9 mouse cellular contexts compared by ENCODE assay signal in the genomic region with DNA sequence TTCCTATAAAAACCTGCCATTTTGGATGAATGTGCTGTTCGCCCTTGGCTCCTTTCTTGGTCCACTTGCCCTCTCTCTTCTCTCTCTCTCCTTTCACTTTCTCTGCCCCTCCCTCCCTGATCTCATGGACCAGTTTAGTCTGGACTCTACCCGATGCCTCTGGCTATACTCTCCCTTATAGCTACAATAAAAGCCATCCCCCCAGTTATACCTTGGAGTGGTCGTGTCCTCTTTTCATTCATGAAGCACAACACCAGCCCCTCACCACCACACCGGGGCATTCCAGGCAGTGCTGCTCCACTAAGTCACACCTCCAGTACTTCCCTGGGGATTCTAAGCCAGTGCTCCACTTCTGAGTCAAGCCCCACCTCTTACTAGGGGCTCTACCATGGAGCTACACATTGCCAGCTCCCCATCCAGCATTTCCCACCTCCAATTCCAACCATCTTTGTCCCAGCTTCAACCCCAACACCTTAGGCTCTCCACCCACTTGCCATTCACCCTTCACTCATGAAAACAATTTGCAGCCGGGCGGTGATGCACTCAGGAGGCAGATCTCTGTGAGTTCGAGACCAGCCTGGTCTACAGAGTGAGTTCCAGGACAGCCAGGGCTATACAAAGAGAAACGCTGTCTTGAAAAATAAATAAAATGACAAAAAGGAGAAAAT. TPM values are rescaled to one million over a fixed set of nuclear protein-coding genes. Genes with fewer than 3 reads are reported as not detected.
A peak's percentile ranks its signal among the peaks of the same experiment; 100 is the strongest.
DNase-seq lines count a peak whose midpoint lies in the region; ATAC-seq and TF ChIP-seq lines count a peak whose summit lies in the region.
"Had no signal": no experiment of that assay in that cellular context is flagged by ENCODE, and none has a peak within 500 bp of the region (broad histone marks: within the 10 kb centered on the region; RNA-seq: fewer than 3 reads in every experiment).

No protein-coding gene starts in this region.

- H3K4me3 ChIP-seq in layer of hippocampus, adult 2 months: no peak overlapping the region; the same call in 1 of the 2 replicates
- H3K4me3 ChIP-seq in embryonic facial prominence, embryonic 15.5 days (replicated peaks): no peak overlapping the region
- no peak overlapping the region for H3K4me3 ChIP-seq in intestine, postnatal 0 days (ENCODE audit: low read depth, low read length)
- no peak overlapping the region; the same call in 1 of the 2 replicates for H3K4me3 ChIP-seq in neural tube, embryonic 13.5 days

- no peaks in the 10 kb centered on the region for H3K27me3 ChIP-seq in embryonic facial prominence, embryonic 15.5 days
- no peaks in the 10 kb centered on the region for H3K27me3 ChIP-seq in intestine, postnatal 0 days (replicated peaks; ENCODE audit: control insufficient read depth, insufficient read depth, low read length)
- H3K27me3 ChIP-seq in neural tube, embryonic 13.5 days: no peaks in the 10 kb centered on the region; the same call in 1 of the 2 replicates

- DNase-seq in layer of hippocampus, adult 2 months (ENCODE audit: low spot score in 2 of 2): no peak
- DNase-seq in layer of hippocampus, adult 9-11 months: no peak
- DNase-seq in adrenal gland, postnatal 14 days: no peak
- no peak for DNase-seq in adrenal gland, postnatal 36 days
- DNase-seq in adrenal gland, adult 2 months: no peak

- no peak overlapping the region for H3K9ac ChIP-seq in embryonic facial prominence, embryonic 15.5 days
- H3K9ac ChIP-seq in intestine, postnatal 0 days (ENCODE audit: low read depth, low read length): no peak overlapping the region
- H3K9ac ChIP-seq in neural tube, embryonic 13.5 days: 0 out of 2 replicates have a peak overlapping the region, but pooled peaks have one; percentile 62

- WGBS in embryonic facial prominence, embryonic 15.5 days: 67% methylated on average over 8 of the region's 8 CpGs
- 67% methylated on average over 8 of the region's 8 CpGs for WGBS in intestine, postnatal 0 days
- 73% methylated on average over 8 of the region's 8 CpGs for WGBS in neural tube, embryonic 13.5 days

- H3K4me1 ChIP-seq in embryonic facial prominence, embryonic 15.5 days: peaks cover 38% of the 10 kb centered on the region
- H3K4me1 ChIP-seq in intestine, postnatal 0 days (replicated peaks; ENCODE audit: control insufficient read depth, insufficient read depth, low read length): peaks cover 4% of the 10 kb centered on the region; the same call in 1 of the 2 replicates
- peaks cover 36% of the 10 kb centered on the region for H3K4me1 ChIP-seq in neural tube, embryonic 13.5 days (replicated peaks)

- H3K9me3 ChIP-seq in embryonic facial prominence, embryonic 15.5 days (replicated peaks): no peaks in the 10 kb centered on the region
- no peaks in the 10 kb centered on the region for H3K9me3 ChIP-seq in intestine, postnatal 0 days (ENCODE audit: control insufficient read depth)
- no peaks in the 10 kb centered on the region for H3K9me3 ChIP-seq in neural tube, embryonic 13.5 days

- no peak for ATAC-seq in embryonic facial prominence, embryonic 15.5 days (ENCODE audit: insufficient number of reproducible peaks, low FRiP score, low TSS enrichment, low read depth)
- ATAC-seq in intestine, postnatal 0 days: no peak
- no peak for ATAC-seq in neural tube, embryonic 13.5 days (ENCODE audit: low read depth)

- TF ChIP-seq CTCF in layer of hippocampus, adult 2 months (conservative IDR thresholded peaks at IDR 0.05): no peak
- TF ChIP-seq CTCF in intestine, postnatal 0 days (IDR thresholded peaks at IDR 0.05; ENCODE audit: low read depth): no peak

- H3K36me3 ChIP-seq in embryonic facial prominence, embryonic 15.5 days: no peaks in the 10 kb centered on the region
- no peaks in the 10 kb centered on the region; the same call in 1 of the 2 replicates for H3K36me3 ChIP-seq in intestine, postnatal 0 days (ENCODE audit: control insufficient read depth, insufficient read depth)
- no peaks in the 10 kb centered on the region for H3K36me3 ChIP-seq in neural tube, embryonic 13.5 days

- peak overlapping the region; percentile 73 for H3K4me2 ChIP-seq in embryonic facial prominence, embryonic 15.5 days (replicated peaks)
- 0 out of 2 replicates have a peak overlapping the region, but pooled peaks have one; percentile 74 for H3K4me2 ChIP-seq in intestine, postnatal 0 days (replicated peaks; ENCODE audit: low read depth)
- peak overlapping the region; percentile 75 for H3K4me2 ChIP-seq in neural tube, embryonic 13.5 days

- H3K27ac ChIP-seq in layer of hippocampus, adult 2 months: peak overlapping the region; percentile 94
- peak overlapping the region; percentile 90; the same call in 1 of the 2 replicates for H3K27ac ChIP-seq in embryonic facial prominence, embryonic 15.5 days (replicated peaks)
- H3K27ac ChIP-seq in intestine, postnatal 0 days (ENCODE audit: low read depth, low read length): peak overlapping the region; percentile 54; the same call in 1 of the 2 replicates
- H3K27ac ChIP-seq in neural tube, embryonic 13.5 days (replicated peaks): peak overlapping the region; percentile 61; the same call in 1 of the 2 replicates

RNA-seq across cellular contexts. Expression of a gene that starts 2.7 kb away (rescaled TPM):
- total RNA-seq in layer of hippocampus, adult 2 months (2021): 10 to 100 TPM; 20.6 to 28.2 TPM
- 63.0 and 65.1 TPM in 2 replicates for polyA plus RNA-seq in embryonic facial prominence, embryonic 15.5 days (2015; fragmentation: Nextera tagmentation; extraction: Ambion mirVana)
- 17.7 and 18.6 TPM in 2 replicates for polyA plus RNA-seq in intestine, postnatal 0 days (2015; fragmentation: Nextera tagmentation; extraction: Ambion mirVana)
- 24.0 and 24.1 TPM in 2 replicates for polyA plus RNA-seq in neural tube, embryonic 13.5 days (2015; fragmentation: Nextera tagmentation; extraction: Ambion mirVana)
- total RNA-seq in adrenal gland, postnatal 14 days (2021): 149 and 151 TPM in 2 replicates
- 100 to 1,000 TPM; 165 to 289 TPM for total RNA-seq in adrenal gland, postnatal 36 days (2021)
- total RNA-seq in adrenal gland, adult 2 months (2021): 100 to 1,000 TPM; 213 to 292 TPM
- 166 and 170 TPM in 2 replicates for polyA plus RNA-seq in adrenal gland, adult 2 months (2012; rRNA removed)

RNA-seq across cellular contexts. Expression of a gene that starts 12.6 kb away (rescaled TPM):
- not detected for total RNA-seq in layer of hippocampus, adult 2 months (2021)
- 2.1 and 3.3 TPM in 2 replicates for polyA plus RNA-seq in embryonic facial prominence, embryonic 15.5 days (2015; fragmentation: Nextera tagmentation; extraction: Ambion mirVana)
- 0.73 and 1.2 TPM in 2 replicates for polyA plus RNA-seq in intestine, postnatal 0 days (2015; fragmentation: Nextera tagmentation; extraction: Ambion mirVana)
- polyA plus RNA-seq in neural tube, embryonic 13.5 days (2015; fragmentation: Nextera tagmentation; extraction: Ambion mirVana): 0.52 and 1.7 TPM in 2 replicates
- total RNA-seq in adrenal gland, postnatal 14 days (2021): 0.67 and 1.2 TPM in 2 replicates
- 1 to 10 TPM in 1 of 2 experiments, under 1 TPM in 1; 0.56 to 1.2 TPM for total RNA-seq in adrenal gland, postnatal 36 days (2021)
- 1 to 10 TPM; 2.3 TPM for total RNA-seq in adrenal gland, adult 2 months (2021)
- polyA plus RNA-seq in adrenal gland, adult 2 months (2012; rRNA removed): 1.5 and 2.3 TPM in 2 replicates

RNA-seq across cellular contexts. Expression of a gene that starts 41.1 kb away (rescaled TPM):
- under 1 TPM; 0.52 to 0.79 TPM for total RNA-seq in layer of hippocampus, adult 2 months (2021)
- polyA plus RNA-seq in embryonic facial prominence, embryonic 15.5 days (2015; fragmentation: Nextera tagmentation; extraction: Ambion mirVana): 7.5 and 7.6 TPM in 2 replicates
- polyA plus RNA-seq in intestine, postnatal 0 days (2015; fragmentation: Nextera tagmentation; extraction: Ambion mirVana): 0.80 and 1.6 TPM in 2 replicates
- polyA plus RNA-seq in neural tube, embryonic 13.5 days (2015; fragmentation: Nextera tagmentation; extraction: Ambion mirVana): 4.1 and 7.9 TPM in 2 replicates
- 3.8 and 6.5 TPM in 2 replicates for total RNA-seq in adrenal gland, postnatal 14 days (2021)
- 1 to 10 TPM; 3.5 to 4.2 TPM for total RNA-seq in adrenal gland, postnatal 36 days (2021)
- 1 to 10 TPM; 3.0 to 5.9 TPM for total RNA-seq in adrenal gland, adult 2 months (2021)
- 9.8 and 15.6 TPM in 2 replicates for polyA plus RNA-seq in adrenal gland, adult 2 months (2012; rRNA removed)

RNA-seq across cellular contexts. Expression of a gene that starts 41.2 kb away (rescaled TPM):
- 10 to 100 TPM; 19.0 to 25.8 TPM for total RNA-seq in layer of hippocampus, adult 2 months (2021)
- 27.5 and 29.6 TPM in 2 replicates for polyA plus RNA-seq in embryonic facial prominence, embryonic 15.5 days (2015; fragmentation: Nextera tagmentation; extraction: Ambion mirVana)
- 7.4 and 9.0 TPM in 2 replicates for polyA plus RNA-seq in intestine, postnatal 0 days (2015; fragmentation: Nextera tagmentation; extraction: Ambion mirVana)
- polyA plus RNA-seq in neural tube, embryonic 13.5 days (2015; fragmentation: Nextera tagmentation; extraction: Ambion mirVana): 17.2 and 20.9 TPM in 2 replicates
- total RNA-seq in adrenal gland, postnatal 14 days (2021): 37.3 and 55.7 TPM in 2 replicates
- total RNA-seq in adrenal gland, postnatal 36 days (2021): 10 to 100 TPM; 45.7 to 68.4 TPM
- total RNA-seq in adrenal gland, adult 2 months (2021): 10 to 100 TPM; 49.0 to 57.8 TPM
- 49.5 and 49.7 TPM in 2 replicates for polyA plus RNA-seq in adrenal gland, adult 2 months (2012; rRNA removed)

RNA-seq across cellular contexts. Expression of a gene that starts 48.0 kb away (rescaled TPM):
- not detected for total RNA-seq in layer of hippocampus, adult 2 months (2021)
- polyA plus RNA-seq in embryonic facial prominence, embryonic 15.5 days (2015; fragmentation: Nextera tagmentation; extraction: Ambion mirVana): 0.95 and 1.2 TPM in 2 replicates
- not detected in 2 replicates for polyA plus RNA-seq in intestine, postnatal 0 days (2015; fragmentation: Nextera tagmentation; extraction: Ambion mirVana)
- polyA plus RNA-seq in neural tube, embryonic 13.5 days (2015; fragmentation: Nextera tagmentation; extraction: Ambion mirVana): not detected in 2 replicates
- 0.37 TPM in 1 of 2 replicates, not detected in the other for total RNA-seq in adrenal gland, postnatal 14 days (2021)
- under 1 TPM in 1 of 2 experiments, not detected in 1; 0.33 TPM for total RNA-seq in adrenal gland, postnatal 36 days (2021)
- not detected for total RNA-seq in adrenal gland, adult 2 months (2021)
- polyA plus RNA-seq in adrenal gland, adult 2 months (2012; rRNA removed): 0.15 and 0.16 TPM in 2 replicates
- polyA plus RNA-seq: frontal cortex, adult 2 months had no signal
